In genomic region chr6:44844177-44844576, GRCm38 (mm10) we compare ENCODE assay signal across 34 mouse cellular contexts.
"Had no signal": no experiment of that assay in that cellular context is flagged by ENCODE, and none has a peak within 500 bp of the region (broad histone marks: within the 10 kb centered on the region; RNA-seq: fewer than 3 reads in every experiment).

No protein-coding gene starts in this region.

- H3K4me3 ChIP-seq: heart, embryonic 12.5 days; heart, embryonic 13.5 days; heart, embryonic 15.5 days; hindbrain, embryonic 10.5 days; hindbrain, embryonic 12.5 days; hindbrain, embryonic 13.5 days; hindbrain, embryonic 15.5 days; intestine, embryonic 15.5 days; kidney, embryonic 15.5 days; layer of hippocampus, adult 2 months; left cerebral cortex, adult 2 months had no signal

- H3K4me1 ChIP-seq: heart, embryonic 12.5 days; heart, embryonic 13.5 days; heart, embryonic 15.5 days; hindbrain, embryonic 10.5 days; hindbrain, embryonic 12.5 days; hindbrain, embryonic 13.5 days; hindbrain, embryonic 15.5 days; intestine, embryonic 15.5 days; kidney, embryonic 15.5 days had no signal

- H3K9me3 ChIP-seq: heart, embryonic 12.5 days; heart, embryonic 13.5 days; heart, embryonic 15.5 days; hindbrain, embryonic 10.5 days; hindbrain, embryonic 12.5 days; hindbrain, embryonic 13.5 days; hindbrain, embryonic 15.5 days; intestine, embryonic 15.5 days; kidney, embryonic 15.5 days had no signal

- DNase-seq: heart, postnatal 10 days; heart, postnatal 14 days; heart, postnatal 36 days; heart, postnatal 4 days; kidney, adult 11 months; kidney, adult 18-20 months; kidney, adult 2 months; kidney, adult 8-10 months; kidney, adult 9 months; kidney, postnatal 10 days; kidney, postnatal 14 days; kidney, postnatal 25 days; kidney, postnatal 36 days; kidney, postnatal 4 days; layer of hippocampus, adult 9-11 months; layer of hippocampus, postnatal 36 days had no signal

- H3K27me3 ChIP-seq: heart, embryonic 12.5 days; heart, embryonic 13.5 days; heart, embryonic 15.5 days; hindbrain, embryonic 12.5 days; hindbrain, embryonic 13.5 days; hindbrain, embryonic 15.5 days; intestine, embryonic 15.5 days; kidney, embryonic 15.5 days had no signal

- ATAC-seq: hindbrain, embryonic 16.5 days; hindbrain, postnatal 0 days; inflammation-experienced regulatory T-cells, adult 6 months; intestine, embryonic 15.5 days; intestine, embryonic 16.5 days; intestine, postnatal 0 days had no signal

- H3K36me3 ChIP-seq: heart, embryonic 12.5 days; heart, embryonic 13.5 days; heart, embryonic 15.5 days; hindbrain, embryonic 10.5 days; hindbrain, embryonic 12.5 days; hindbrain, embryonic 13.5 days; hindbrain, embryonic 15.5 days; intestine, embryonic 15.5 days; kidney, embryonic 15.5 days had no signal

- H3K9ac ChIP-seq: heart, embryonic 12.5 days; heart, embryonic 13.5 days; heart, embryonic 15.5 days; hindbrain, embryonic 12.5 days; hindbrain, embryonic 13.5 days; hindbrain, embryonic 14.5 days; hindbrain, embryonic 15.5 days; intestine, embryonic 15.5 days; kidney, embryonic 15.5 days had no signal

- H3K27ac ChIP-seq: heart, embryonic 13.5 days; heart, embryonic 15.5 days; hindbrain, embryonic 10.5 days; hindbrain, embryonic 12.5 days; hindbrain, embryonic 13.5 days; hindbrain, embryonic 14.5 days; hindbrain, embryonic 15.5 days; hindbrain, postnatal 0 days; intestine, embryonic 15.5 days; kidney, embryonic 15.5 days; kidney, postnatal 0 days; layer of hippocampus, adult 2 months; left cerebral cortex, adult 2 months had no signal
